ENCODE assay signal across 23 mouse cellular contexts in the genomic region with DNA sequence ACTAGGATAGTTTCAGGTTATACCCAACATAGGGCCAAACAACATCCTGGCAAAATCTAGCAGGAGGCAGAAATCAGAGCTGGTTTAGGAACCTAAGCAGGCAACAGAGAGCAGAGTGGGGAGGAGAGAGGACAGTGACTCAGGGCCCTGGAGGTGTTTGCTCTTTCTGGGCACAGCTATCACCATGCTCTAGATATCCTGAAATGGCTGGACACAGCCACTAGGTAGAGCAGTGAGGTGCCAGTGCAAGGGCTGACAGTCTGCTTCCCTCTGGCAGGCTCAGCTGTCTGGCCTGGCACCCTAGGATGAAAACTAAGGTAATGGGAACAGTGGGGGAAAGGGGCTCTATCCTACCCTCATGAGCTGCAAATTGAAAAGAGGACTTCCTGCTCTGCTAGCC. TPM values are rescaled to one million over a fixed set of nuclear protein-coding genes. Genes with fewer than 3 reads are reported as not detected.
DNase-seq lines count a peak whose midpoint lies in the region; ATAC-seq and TF ChIP-seq lines count a peak whose summit lies in the region.
"Had no signal": no experiment of that assay in that cellular context is flagged by ENCODE, and none has a peak within 500 bp of the region (broad histone marks: within the 10 kb centered on the region; RNA-seq: fewer than 3 reads in every experiment).

No protein-coding gene starts in this region.

- no peak for ATAC-seq in forebrain, postnatal 0 days
- no peak for ATAC-seq in forebrain, embryonic 12.5 days (ENCODE audit: low FRiP score)
- peak; percentile 83 for ATAC-seq in heart, postnatal 0 days (ENCODE audit: insufficient read depth, low read depth)
- peak; percentile 47 for ATAC-seq in megakaryocyte progenitor cell, adult 5-6 weeks (replicated peaks; ENCODE audit: poor library complexity)
- no peak for ATAC-seq in intestine, embryonic 16.5 days
- ATAC-seq: CD4-positive, CD25-positive, alpha-beta regulatory T cell, adult 4 months; Patski had no signal

- DNase-seq in forebrain, postnatal 0 days, result no peak
- no peak for DNase-seq in heart, postnatal 0 days (ENCODE audit: low spot score)
- DNase-seq in heart, adult 8-10 months (ENCODE audit: low spot score), result no peak
- peak; percentile 59 for DNase-seq in 3T3-L1 (ENCODE audit: low read depth, low spot score)
- DNase-seq: adrenal gland, adult 2 months; cerebellum, adult 11 months; cerebellum, adult 9-11 months; heart, postnatal 14 days; kidney, postnatal 4 days; layer of hippocampus, adult 9-11 months; right cerebral cortex, postnatal 4 days; thymus, postnatal 36 days had no signal

- H3K4me2 ChIP-seq in forebrain, postnatal 0 days (ENCODE audit: low read depth), result no peak overlapping the region
- no peak overlapping the region for H3K4me2 ChIP-seq in forebrain, embryonic 12.5 days
- H3K4me2 ChIP-seq in heart, postnatal 0 days (ENCODE audit: low read depth, low read length), result no peak overlapping the region
- no peak overlapping the region for H3K4me2 ChIP-seq in intestine, embryonic 16.5 days (ENCODE audit: low read depth, low read length)
- H3K4me2 ChIP-seq: embryonic facial prominence, embryonic 12.5 days; hindbrain, embryonic 13.5 days; kidney, embryonic 15.5 days; midbrain, embryonic 11.5 days had no signal

- no peaks in the 10 kb centered on the region for H3K27me3 ChIP-seq in forebrain, postnatal 0 days (ENCODE audit: insufficient read depth, low read length)
- H3K27me3 ChIP-seq in forebrain, embryonic 12.5 days, result no peaks in the 10 kb centered on the region
- H3K27me3 ChIP-seq in heart, postnatal 0 days (ENCODE audit: control insufficient read depth, insufficient read depth, low read length), result no peaks in the 10 kb centered on the region
- no peaks in the 10 kb centered on the region for H3K27me3 ChIP-seq in intestine, embryonic 16.5 days (replicated peaks; ENCODE audit: control insufficient read depth, insufficient read depth, low read length)
- H3K27me3 ChIP-seq: embryonic facial prominence, embryonic 12.5 days; hindbrain, embryonic 13.5 days; kidney, embryonic 15.5 days; Patski had no signal

- no peak overlapping the region for H3K27ac ChIP-seq in forebrain, postnatal 0 days (ENCODE audit: low read depth, low read length)
- no peak overlapping the region for H3K27ac ChIP-seq in forebrain, embryonic 12.5 days
- no peak overlapping the region for H3K27ac ChIP-seq in heart, postnatal 0 days (ENCODE audit: low read depth)
- no peak overlapping the region for H3K27ac ChIP-seq in intestine, embryonic 16.5 days (ENCODE audit: low read length)
- H3K27ac ChIP-seq: embryonic facial prominence, embryonic 12.5 days; hindbrain, embryonic 13.5 days; kidney, embryonic 15.5 days; liver, embryonic 14.5 days; macrophage had no signal

- H3K36me3 ChIP-seq in forebrain, postnatal 0 days (ENCODE audit: insufficient read depth), result peaks cover 27% of the 10 kb centered on the region
- peaks cover 31% of the 10 kb centered on the region for H3K36me3 ChIP-seq in forebrain, embryonic 12.5 days (replicated peaks)
- H3K36me3 ChIP-seq in heart, postnatal 0 days (replicated peaks; ENCODE audit: control insufficient read depth, insufficient read depth, low read length), result peaks cover 31% of the 10 kb centered on the region
- H3K36me3 ChIP-seq in intestine, embryonic 16.5 days (ENCODE audit: control insufficient read depth, insufficient read depth, low read length), result peaks cover 16% of the 10 kb centered on the region

- no peaks in the 10 kb centered on the region for H3K4me1 ChIP-seq in forebrain, postnatal 0 days (ENCODE audit: insufficient read depth)
- no peaks in the 10 kb centered on the region; the same call in 1 of the 2 replicates for H3K4me1 ChIP-seq in forebrain, embryonic 12.5 days
- no peaks in the 10 kb centered on the region for H3K4me1 ChIP-seq in heart, postnatal 0 days (ENCODE audit: control insufficient read depth, insufficient read depth)
- peaks cover 17% of the 10 kb centered on the region for H3K4me1 ChIP-seq in intestine, embryonic 16.5 days (ENCODE audit: control insufficient read depth, insufficient read depth, low read length)
- H3K4me1 ChIP-seq: embryonic facial prominence, embryonic 12.5 days; hindbrain, embryonic 13.5 days had no signal

- H3K9me3 ChIP-seq in forebrain, postnatal 0 days (ENCODE audit: low read length), result no peaks in the 10 kb centered on the region
- H3K9me3 ChIP-seq in forebrain, embryonic 12.5 days, result no peaks in the 10 kb centered on the region
- no peaks in the 10 kb centered on the region for H3K9me3 ChIP-seq in heart, postnatal 0 days (replicated peaks; ENCODE audit: control insufficient read depth, low read length)
- H3K9me3 ChIP-seq in intestine, embryonic 16.5 days (ENCODE audit: control insufficient read depth, low read length), result no peaks in the 10 kb centered on the region
- H3K9me3 ChIP-seq: hindbrain, embryonic 13.5 days; kidney, embryonic 15.5 days had no signal

- 0 out of 2 replicates have a peak, but pooled peaks have one; percentile 15 for TF ChIP-seq CTCF in forebrain, postnatal 0 days (IDR thresholded peaks at IDR 0.05; ENCODE audit: low read depth)
- peak; percentile 30 for TF ChIP-seq CTCF in heart, postnatal 0 days (IDR thresholded peaks at IDR 0.05; ENCODE audit: low read depth)

- no peak overlapping the region for H3K4me3 ChIP-seq in forebrain, postnatal 0 days (ENCODE audit: low read depth, low read length)
- H3K4me3 ChIP-seq in forebrain, embryonic 12.5 days (replicated peaks), result no peak overlapping the region
- H3K4me3 ChIP-seq in heart, postnatal 0 days (ENCODE audit: low read depth, low read length), result no peak overlapping the region
- H3K4me3 ChIP-seq in intestine, embryonic 16.5 days (ENCODE audit: low read length), result no peak overlapping the region
- H3K4me3 ChIP-seq: embryonic facial prominence, embryonic 12.5 days; hindbrain, embryonic 13.5 days; kidney, embryonic 15.5 days had no signal

- no peak overlapping the region for H3K9ac ChIP-seq in forebrain, postnatal 0 days
- no peak overlapping the region for H3K9ac ChIP-seq in forebrain, embryonic 12.5 days
- no peak overlapping the region for H3K9ac ChIP-seq in heart, postnatal 0 days (replicated peaks; ENCODE audit: low read depth, low read length)
- H3K9ac ChIP-seq in intestine, embryonic 16.5 days (ENCODE audit: low read depth, low read length), result no peak overlapping the region
- H3K9ac ChIP-seq: embryonic facial prominence, embryonic 12.5 days; hindbrain, embryonic 13.5 days; kidney, embryonic 15.5 days; liver, embryonic 14.5 days had no signal

- no peak for TF ChIP-seq EP300 in heart, postnatal 0 days (IDR thresholded peaks at IDR 0.05; ENCODE audit: low read depth)

RNA-seq across cellular contexts. Expression of a gene that starts 6.1 kb away (rescaled TPM):
- total RNA-seq in forebrain, postnatal 0 days (2014; rRNA removed), result 735 and 828 TPM in 2 replicates
- 1,247 and 1,523 TPM in 2 replicates for polyA plus RNA-seq in forebrain, postnatal 0 days (2015; fragmentation: Nextera tagmentation; extraction: Ambion mirVana)
- polyA plus RNA-seq in forebrain, embryonic 12.5 days (2016; fragmentation: Nextera tagmentation; extraction: Ambion mirVana), result 781 and 789 TPM in 2 replicates
- total RNA-seq in heart, postnatal 0 days (2014; rRNA removed; ENCODE audit: low replicate concordance), result 1,841 and 2,074 TPM in 2 replicates
- 3,012 and 3,042 TPM in 2 replicates for polyA plus RNA-seq in heart, postnatal 0 days (2015; fragmentation: Nextera tagmentation; extraction: Ambion mirVana)
- 100 to 1,000 TPM; 406 to 459 (median 432) TPM for total RNA-seq in heart, adult 8-10 months (2022)
- total RNA-seq in megakaryocyte progenitor cell, adult 5-6 weeks (2015), result 599 and 622 TPM in 2 replicates
- 549 and 714 TPM in 2 replicates for total RNA-seq in megakaryocyte progenitor cell, adult 5-6 weeks (2017)
- 1,467 and 1,508 TPM in 2 replicates for polyA plus RNA-seq in intestine, embryonic 16.5 days (2015; fragmentation: Nextera tagmentation; extraction: Ambion mirVana)

RNA-seq across cellular contexts. Expression of a gene that starts 17.4 kb away (rescaled TPM):
- total RNA-seq in forebrain, postnatal 0 days (2014; rRNA removed), result 248 and 252 TPM in 2 replicates
- 286 and 290 TPM in 2 replicates for polyA plus RNA-seq in forebrain, postnatal 0 days (2015; fragmentation: Nextera tagmentation; extraction: Ambion mirVana)
- polyA plus RNA-seq in forebrain, embryonic 12.5 days (2016; fragmentation: Nextera tagmentation; extraction: Ambion mirVana), result 220 and 238 TPM in 2 replicates
- 127 and 139 TPM in 2 replicates for total RNA-seq in heart, postnatal 0 days (2014; rRNA removed; ENCODE audit: low replicate concordance)
- polyA plus RNA-seq in heart, postnatal 0 days (2015; fragmentation: Nextera tagmentation; extraction: Ambion mirVana), result 117 and 132 TPM in 2 replicates
- total RNA-seq in heart, adult 8-10 months (2022), result 10 to 100 TPM; 62.2 to 71.6 (median 68.0) TPM
- 33.1 and 34.0 TPM in 2 replicates for total RNA-seq in megakaryocyte progenitor cell, adult 5-6 weeks (2015)
- 60.8 and 69.5 TPM in 2 replicates for total RNA-seq in megakaryocyte progenitor cell, adult 5-6 weeks (2017)
- polyA plus RNA-seq in intestine, embryonic 16.5 days (2015; fragmentation: Nextera tagmentation; extraction: Ambion mirVana), result 162 and 166 TPM in 2 replicates

RNA-seq across cellular contexts. Expression of a gene that starts 17.5 kb away (rescaled TPM):
- 48.5 and 57.7 TPM in 2 replicates for total RNA-seq in forebrain, postnatal 0 days (2014; rRNA removed)
- polyA plus RNA-seq in forebrain, postnatal 0 days (2015; fragmentation: Nextera tagmentation; extraction: Ambion mirVana), result 34.7 and 44.0 TPM in 2 replicates
- 90.0 and 92.2 TPM in 2 replicates for polyA plus RNA-seq in forebrain, embryonic 12.5 days (2016; fragmentation: Nextera tagmentation; extraction: Ambion mirVana)
- 30.2 and 44.0 TPM in 2 replicates for total RNA-seq in heart, postnatal 0 days (2014; rRNA removed; ENCODE audit: low replicate concordance)
- 27.8 and 30.4 TPM in 2 replicates for polyA plus RNA-seq in heart, postnatal 0 days (2015; fragmentation: Nextera tagmentation; extraction: Ambion mirVana)
- total RNA-seq in heart, adult 8-10 months (2022), result 10 to 100 TPM; 11.7 to 21.1 (median 17.1) TPM
- 49.8 and 57.5 TPM in 2 replicates for total RNA-seq in megakaryocyte progenitor cell, adult 5-6 weeks (2015)
- total RNA-seq in megakaryocyte progenitor cell, adult 5-6 weeks (2017), result 47.1 and 51.8 TPM in 2 replicates
- 48.4 and 51.9 TPM in 2 replicates for polyA plus RNA-seq in intestine, embryonic 16.5 days (2015; fragmentation: Nextera tagmentation; extraction: Ambion mirVana)

RNA-seq across cellular contexts. Expression of a gene that starts 43.6 kb away (rescaled TPM):
- total RNA-seq in forebrain, postnatal 0 days (2014; rRNA removed), result 41.9 and 49.6 TPM in 2 replicates
- 13.7 and 14.5 TPM in 2 replicates for polyA plus RNA-seq in forebrain, postnatal 0 days (2015; fragmentation: Nextera tagmentation; extraction: Ambion mirVana)
- 88.6 and 89.4 TPM in 2 replicates for polyA plus RNA-seq in forebrain, embryonic 12.5 days (2016; fragmentation: Nextera tagmentation; extraction: Ambion mirVana)
- total RNA-seq in heart, postnatal 0 days (2014; rRNA removed; ENCODE audit: low replicate concordance), result 18.5 and 40.0 TPM in 2 replicates
- polyA plus RNA-seq in heart, postnatal 0 days (2015; fragmentation: Nextera tagmentation; extraction: Ambion mirVana), result 8.5 and 9.7 TPM in 2 replicates
- 10 to 100 TPM in 1 of 4 experiments, 1 to 10 TPM in 3; 5.5 to 12.7 (median 7.3) TPM for total RNA-seq in heart, adult 8-10 months (2022)
- total RNA-seq in megakaryocyte progenitor cell, adult 5-6 weeks (2015), result 0.99 and 1.2 TPM in 2 replicates
- total RNA-seq in megakaryocyte progenitor cell, adult 5-6 weeks (2017), result 1.2 and 2.7 TPM in 2 replicates
- polyA plus RNA-seq in intestine, embryonic 16.5 days (2015; fragmentation: Nextera tagmentation; extraction: Ambion mirVana), result 6.5 and 9.0 TPM in 2 replicates

Comparison
In these comparisons a context has a peak if more than half of its experiments do, and no peak if none do; other contexts are left out.
1. ATAC-seq: peak in heart, postnatal 0 days (single experiment) and megakaryocyte progenitor cell, adult 5-6 weeks (single experiment); none in forebrain, postnatal 0 days (single experiment), forebrain, embryonic 12.5 days (single experiment) and intestine, embryonic 16.5 days (single experiment).